Mouse (Mus musculus): ENCODE data around the gene Dok4.

DNA sequence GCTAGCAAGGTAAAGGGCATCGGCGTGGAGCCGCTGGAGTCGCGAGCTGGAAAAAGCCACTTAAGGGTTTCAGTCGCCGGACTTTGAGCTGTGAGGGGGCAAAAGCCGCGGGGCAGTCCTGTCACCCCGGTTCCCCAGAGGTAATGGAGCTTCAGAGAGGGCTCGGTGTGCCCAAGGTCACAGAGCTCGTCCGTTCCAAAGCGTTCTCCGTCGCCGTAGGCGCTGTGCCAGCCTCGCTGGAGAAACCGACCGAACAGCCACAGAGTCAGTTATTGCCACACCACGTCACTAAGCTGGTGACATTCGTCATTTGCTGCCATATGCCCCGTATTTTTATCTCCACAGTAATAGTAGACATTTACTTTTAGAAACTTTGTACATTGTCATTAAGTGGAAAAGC is 37.5 kb downstream of the Dok4 start:
- no peak for TF ChIP-seq CTCF (IDR thresholded peaks at IDR 0.05; ENCODE audit: low read depth)
- no peak for TF ChIP-seq EP300 (optimal IDR thresholded peaks at IDR 0.05)

Measured in stomach, postnatal 0 days (tissue).